ENCODE assay signal across 25 mouse cellular contexts in genomic region chr2:105769747-105770328, GRCm38 (mm10).
DNase-seq lines count a peak whose midpoint lies in the region; ATAC-seq and TF ChIP-seq lines count a peak whose summit lies in the region.
"Had no signal": no experiment of that assay in that cellular context is flagged by ENCODE, and none has a peak within 500 bp of the region (broad histone marks: within the 10 kb centered on the region; RNA-seq: fewer than 3 reads in every experiment).

No protein-coding gene starts in this region.

- no peaks in the 10 kb centered on the region for H3K4me1 ChIP-seq in kidney, postnatal 0 days (replicated peaks; ENCODE audit: insufficient read depth, low read length)
- H3K4me1 ChIP-seq in liver, embryonic 15.5 days (replicated peaks): peaks cover 16% of the 10 kb centered on the region
- no peaks in the 10 kb centered on the region for H3K4me1 ChIP-seq in hindbrain, embryonic 16.5 days (ENCODE audit: control insufficient read depth, insufficient read depth, low read depth, low read length)
- H3K4me1 ChIP-seq in forebrain, embryonic 16.5 days (replicated peaks; ENCODE audit: control insufficient read depth, insufficient read depth, low read length): no peaks in the 10 kb centered on the region
- H3K4me1 ChIP-seq: embryonic facial prominence, embryonic 13.5 days; kidney, embryonic 15.5 days; limb, embryonic 10.5 days; midbrain, embryonic 12.5 days had no signal

- H3K4me3 ChIP-seq in kidney, postnatal 0 days (replicated peaks; ENCODE audit: low read depth, low read length): no peak overlapping the region
- no peak overlapping the region for H3K4me3 ChIP-seq in liver, embryonic 15.5 days (replicated peaks)
- H3K4me3 ChIP-seq in hindbrain, embryonic 16.5 days (ENCODE audit: low read length): no peak overlapping the region
- H3K4me3 ChIP-seq in forebrain, embryonic 16.5 days (replicated peaks; ENCODE audit: low read length): no peak overlapping the region
- H3K4me3 ChIP-seq: embryonic facial prominence, embryonic 13.5 days; kidney, embryonic 15.5 days; limb, embryonic 10.5 days; midbrain, embryonic 12.5 days had no signal

- no peak overlapping the region for H3K27ac ChIP-seq in kidney, postnatal 0 days
- peak overlapping the region; percentile 59 for H3K27ac ChIP-seq in liver, embryonic 15.5 days (replicated peaks)
- no peak overlapping the region for H3K27ac ChIP-seq in hindbrain, embryonic 16.5 days (ENCODE audit: low read depth, low read length)
- H3K27ac ChIP-seq in forebrain, embryonic 16.5 days (ENCODE audit: low read length): no peak overlapping the region
- H3K27ac ChIP-seq: embryonic facial prominence, embryonic 13.5 days; kidney, embryonic 15.5 days; limb, embryonic 10.5 days; macrophage; midbrain, embryonic 12.5 days had no signal

- no peak overlapping the region for H3K4me2 ChIP-seq in kidney, postnatal 0 days (ENCODE audit: low read length)
- H3K4me2 ChIP-seq in liver, embryonic 15.5 days: no peak overlapping the region
- no peak overlapping the region for H3K4me2 ChIP-seq in hindbrain, embryonic 16.5 days (ENCODE audit: low read length)
- H3K4me2 ChIP-seq in forebrain, embryonic 16.5 days (ENCODE audit: low read length): no peak overlapping the region
- H3K4me2 ChIP-seq: embryonic facial prominence, embryonic 13.5 days; heart, embryonic 11.5 days; kidney, embryonic 15.5 days; midbrain, embryonic 12.5 days had no signal

- H3K9me3 ChIP-seq in kidney, postnatal 0 days (replicated peaks; ENCODE audit: low read length): no peaks in the 10 kb centered on the region
- no peaks in the 10 kb centered on the region for H3K9me3 ChIP-seq in liver, embryonic 15.5 days (replicated peaks)
- no peaks in the 10 kb centered on the region for H3K9me3 ChIP-seq in hindbrain, embryonic 16.5 days (ENCODE audit: control insufficient read depth, low read length)
- H3K9me3 ChIP-seq in forebrain, embryonic 16.5 days (ENCODE audit: control insufficient read depth, low read length): 0 out of 2 replicates have a peak, but pooled peaks cover 5% of the 10 kb centered on the region
- H3K9me3 ChIP-seq: limb, embryonic 10.5 days had no signal

- 61% methylated on average over 4 of the region's 4 CpGs for WGBS in kidney, postnatal 0 days
- 27% methylated on average over 4 of the region's 4 CpGs for WGBS in liver, embryonic 15.5 days (ENCODE audit: insufficient replicate concordance)
- WGBS in hindbrain, embryonic 16.5 days: 67% methylated on average over 4 of the region's 4 CpGs
- 45% methylated on average over 4 of the region's 4 CpGs for WGBS in forebrain, embryonic 16.5 days

- no peak for ATAC-seq in kidney, postnatal 0 days (replicated peaks; ENCODE audit: low FRiP score, low read depth)
- ATAC-seq in erythroblast, adult 5-6 weeks (replicated peaks; ENCODE audit: low FRiP score, poor library complexity, severe bottlenecking): peak; percentile 70
- peak; percentile 94 for ATAC-seq in liver, embryonic 15.5 days (ENCODE audit: insufficient read depth)
- no peak for ATAC-seq in hindbrain, embryonic 16.5 days
- no peak for ATAC-seq in forebrain, embryonic 16.5 days
- ATAC-seq: forebrain, embryonic 14.5 days; intestine, postnatal 0 days; lung, postnatal 0 days had no signal

- H3K36me3 ChIP-seq in kidney, postnatal 0 days (ENCODE audit: insufficient read depth, low read length): no peaks in the 10 kb centered on the region
- 0 out of 2 replicates have a peak, but pooled peaks cover 3% of the 10 kb centered on the region for H3K36me3 ChIP-seq in liver, embryonic 15.5 days (replicated peaks)
- peaks cover 3% of the 10 kb centered on the region for H3K36me3 ChIP-seq in hindbrain, embryonic 16.5 days (ENCODE audit: control insufficient read depth, insufficient read depth, low read length)
- no peaks in the 10 kb centered on the region for H3K36me3 ChIP-seq in forebrain, embryonic 16.5 days (ENCODE audit: control insufficient read depth, insufficient read depth)
- H3K36me3 ChIP-seq: embryonic facial prominence, embryonic 13.5 days; kidney, embryonic 15.5 days; limb, embryonic 10.5 days; midbrain, embryonic 12.5 days had no signal

- no peak overlapping the region for H3K9ac ChIP-seq in kidney, postnatal 0 days (ENCODE audit: low read depth, low read length)
- no peak overlapping the region for H3K9ac ChIP-seq in liver, embryonic 15.5 days
- H3K9ac ChIP-seq in hindbrain, embryonic 16.5 days (ENCODE audit: low read depth, low read length): no peak overlapping the region
- no peak overlapping the region for H3K9ac ChIP-seq in forebrain, embryonic 16.5 days (replicated peaks; ENCODE audit: low read depth, low read length)
- H3K9ac ChIP-seq: embryonic facial prominence, embryonic 13.5 days; kidney, embryonic 15.5 days; midbrain, embryonic 12.5 days had no signal

- peak; percentile 35 for DNase-seq in kidney, postnatal 0 days (ENCODE audit: low spot score)
- no peak for DNase-seq in kidney, adult 9 months
- no peak for DNase-seq in frontal cortex, postnatal 36 days (ENCODE audit: low spot score in 2 of 2)
- DNase-seq: adrenal gland, postnatal 25 days; cerebellum, adult 11-12 months; cerebellum, postnatal 10 days; embryo, embryonic 11 days; gastrocnemius, postnatal 14 days; heart, adult 11 months; retina, postnatal 1 day; right cerebral cortex, postnatal 25 days; thymus, postnatal 36 days had no signal

- TF ChIP-seq CTCF in kidney, postnatal 0 days (IDR thresholded peaks at IDR 0.05; ENCODE audit: low read depth): no peak

- H3K27me3 ChIP-seq in kidney, postnatal 0 days (ENCODE audit: insufficient read depth, low read length): no peaks in the 10 kb centered on the region
- no peaks in the 10 kb centered on the region for H3K27me3 ChIP-seq in liver, embryonic 15.5 days
- no peaks in the 10 kb centered on the region for H3K27me3 ChIP-seq in hindbrain, embryonic 16.5 days (replicated peaks; ENCODE audit: control insufficient read depth, insufficient read depth, low read length)
- no peaks in the 10 kb centered on the region for H3K27me3 ChIP-seq in forebrain, embryonic 16.5 days (replicated peaks; ENCODE audit: control insufficient read depth, insufficient read depth, low read length)
- H3K27me3 ChIP-seq: embryonic facial prominence, embryonic 13.5 days; kidney, embryonic 15.5 days had no signal

Comparison
In these comparisons a context has a peak if more than half of its experiments do, and no peak if none do; other contexts are left out.
1. ATAC-seq: peak in erythroblast, adult 5-6 weeks (single experiment) and liver, embryonic 15.5 days (single experiment); none in kidney, postnatal 0 days (single experiment), hindbrain, embryonic 16.5 days (single experiment) and forebrain, embryonic 16.5 days (single experiment).